Mouse (Mus musculus): ENCODE results near the gene Gjb5. TPM values are rescaled to one million over a fixed set of nuclear protein-coding genes. Genes with fewer than 3 reads are reported as not detected.

Gjb5 gene
- polyA plus RNA-seq, 1 experiment from 2014 or later = not detected

GRCm38 (mm10) chr4:127373491-127373890, 15.5 kb upstream of the Gjb5 start:
- no peaks in the 10 kb centered on the region for H3K9me3 ChIP-seq (ENCODE audit: control insufficient read depth, low read length)
- H3K4me1 ChIP-seq (ENCODE audit: control insufficient read depth, insufficient read depth, low read length) = no peaks in the 10 kb centered on the region
- no peak for ATAC-seq (ENCODE audit: low read depth)
- H3K36me3 ChIP-seq (ENCODE audit: control insufficient read depth, insufficient read depth, low read length) = no peaks in the 10 kb centered on the region
- no peak overlapping the region for H3K9ac ChIP-seq (replicated peaks; ENCODE audit: low read depth, low read length)
- WGBS = 54% methylated on average over 8 of the region's 8 CpGs
- H3K27ac ChIP-seq (ENCODE audit: low read depth, low read length) = no peak overlapping the region
- H3K4me2 ChIP-seq (ENCODE audit: low read depth, low read length) = no peak overlapping the region
- H3K27me3 ChIP-seq (ENCODE audit: control insufficient read depth, insufficient read depth, low read length) = no peaks in the 10 kb centered on the region
- H3K4me3 ChIP-seq (ENCODE audit: low read depth, low read length) = no peak overlapping the region

- H3K27ac ChIP-seq (ENCODE audit: low read depth, low read length) = no peak overlapping the region
- no peak overlapping the region for H3K9ac ChIP-seq (replicated peaks; ENCODE audit: low read depth, low read length)
- WGBS = 79% methylated on average over 5 of the region's 5 CpGs
- ATAC-seq (ENCODE audit: low read depth) = no peak
- H3K4me3 ChIP-seq (ENCODE audit: low read depth, low read length) = no peak overlapping the region
- no peaks in the 10 kb centered on the region for H3K9me3 ChIP-seq (ENCODE audit: control insufficient read depth, low read length)
- H3K36me3 ChIP-seq (ENCODE audit: control insufficient read depth, insufficient read depth, low read length) = no peaks in the 10 kb centered on the region
- no peaks in the 10 kb centered on the region for H3K4me1 ChIP-seq (ENCODE audit: control insufficient read depth, insufficient read depth, low read length)
- H3K4me2 ChIP-seq (ENCODE audit: low read depth, low read length) = no peak overlapping the region
- H3K27me3 ChIP-seq (ENCODE audit: control insufficient read depth, insufficient read depth, low read length) = no peaks in the 10 kb centered on the region
These were observed 13.6 kb upstream of the Gjb5 start for GRCm38 (mm10) chr4:127371546-127371945.

GRCm38 (mm10) chr4:127370447-127370846, 12.5 kb upstream of the Gjb5 start:
- Histone ChIP-seq H3K27me3 (ENCODE audit: control insufficient read depth, insufficient read depth, low read length) (no peaks in the 10 kb centered on the region), H3K27ac (ENCODE audit: low read depth, low read length) (no peak overlapping the region), H3K4me2 (ENCODE audit: low read depth, low read length) (no peak overlapping the region), H3K36me3 (ENCODE audit: control insufficient read depth, insufficient read depth, low read length) (no peaks in the 10 kb centered on the region), H3K9me3 (ENCODE audit: control insufficient read depth, low read length) (no peaks in the 10 kb centered on the region), H3K4me3 (ENCODE audit: low read depth, low read length) (no peak overlapping the region), H3K9ac (replicated peaks; ENCODE audit: low read depth, low read length) (no peak overlapping the region), H3K4me1 (ENCODE audit: control insufficient read depth, insufficient read depth, low read length) (0 out of 2 replicates have a peak, but pooled peaks cover 3% of the 10 kb centered on the region)
- no peak for ATAC-seq (ENCODE audit: low read depth)
- 56% methylated on average over 2 of the region's 2 CpGs for WGBS

- Histone ChIP-seq H3K4me3 (ENCODE audit: low read depth, low read length) (no peak overlapping the region), H3K4me2 (ENCODE audit: low read depth, low read length) (no peak overlapping the region), H3K27me3 (ENCODE audit: control insufficient read depth, insufficient read depth, low read length) (no peaks in the 10 kb centered on the region), H3K9me3 (ENCODE audit: control insufficient read depth, low read length) (no peaks in the 10 kb centered on the region), H3K4me1 (ENCODE audit: control insufficient read depth, insufficient read depth, low read length) (0 out of 2 replicates have a peak, but pooled peaks cover 4% of the 10 kb centered on the region), H3K9ac (replicated peaks; ENCODE audit: low read depth, low read length) (no peak overlapping the region), H3K27ac (ENCODE audit: low read depth, low read length) (no peak overlapping the region), H3K36me3 (ENCODE audit: control insufficient read depth, insufficient read depth, low read length) (no peaks in the 10 kb centered on the region)
- ATAC-seq (ENCODE audit: low read depth) = peak; percentile 53; the same call in 1 of the 2 replicates
- 37% methylated on average over 13 of the region's 13 CpGs for WGBS
These were observed 10.5 kb upstream of the Gjb5 start for GRCm38 (mm10) chr4:127368379-127368973.

GRCm38 (mm10) chr4:127365834-127366233, 7.9 kb upstream of the Gjb5 start:
- Histone ChIP-seq H3K4me1 (ENCODE audit: control insufficient read depth, insufficient read depth, low read length) (0 out of 2 replicates have a peak, but pooled peaks cover 4% of the 10 kb centered on the region), H3K36me3 (ENCODE audit: control insufficient read depth, insufficient read depth, low read length) (no peaks in the 10 kb centered on the region), H3K4me2 (ENCODE audit: low read depth, low read length) (no peak overlapping the region), H3K27ac (ENCODE audit: low read depth, low read length) (no peak overlapping the region), H3K9me3 (ENCODE audit: control insufficient read depth, low read length) (no peaks in the 10 kb centered on the region), H3K9ac (replicated peaks; ENCODE audit: low read depth, low read length) (no peak overlapping the region), H3K4me3 (ENCODE audit: low read depth, low read length) (no peak overlapping the region), H3K27me3 (ENCODE audit: control insufficient read depth, insufficient read depth, low read length) (no peaks in the 10 kb centered on the region)
- peak; percentile 14; the same call in 1 of the 2 replicates for ATAC-seq (ENCODE audit: low read depth)
- WGBS = 14% methylated on average over 4 of the region's 4 CpGs

GRCm38 (mm10) chr4:127365433-127365832, 7.5 kb upstream of the Gjb5 start:
- whole genome bisulfite sequencing = 12% methylated on average over 5 of the region's 5 CpGs
- no peaks in the 10 kb centered on the region for H3K36me3 ChIP-seq (ENCODE audit: control insufficient read depth, insufficient read depth, low read length)
- H3K27me3 ChIP-seq (ENCODE audit: control insufficient read depth, insufficient read depth, low read length) = no peaks in the 10 kb centered on the region
- no peak overlapping the region for H3K4me2 ChIP-seq (ENCODE audit: low read depth, low read length)
- 0 out of 2 replicates have a peak, but pooled peaks cover 4% of the 10 kb centered on the region for H3K4me1 ChIP-seq (ENCODE audit: control insufficient read depth, insufficient read depth, low read length)
- ATAC-seq (ENCODE audit: low read depth) = peak; percentile 25; the same call in 1 of the 2 replicates
- no peak overlapping the region for H3K4me3 ChIP-seq (ENCODE audit: low read depth, low read length)
- H3K27ac ChIP-seq (ENCODE audit: low read depth, low read length) = no peak overlapping the region
- H3K9me3 ChIP-seq (ENCODE audit: control insufficient read depth, low read length) = no peaks in the 10 kb centered on the region
- H3K9ac ChIP-seq (replicated peaks; ENCODE audit: low read depth, low read length) = no peak overlapping the region

- no peak for ATAC-seq (ENCODE audit: low read depth)
- WGBS = 65% methylated on average over 6 of the region's 6 CpGs
- no peak overlapping the region for H3K4me2 ChIP-seq (ENCODE audit: low read depth, low read length)
- 0 out of 2 replicates have a peak, but pooled peaks cover 4% of the 10 kb centered on the region for H3K4me1 ChIP-seq (ENCODE audit: control insufficient read depth, insufficient read depth, low read length)
- H3K27ac ChIP-seq (ENCODE audit: low read depth, low read length) = no peak overlapping the region
- no peaks in the 10 kb centered on the region for H3K9me3 ChIP-seq (ENCODE audit: control insufficient read depth, low read length)
- no peaks in the 10 kb centered on the region for H3K36me3 ChIP-seq (ENCODE audit: control insufficient read depth, insufficient read depth, low read length)
- H3K9ac ChIP-seq (replicated peaks; ENCODE audit: low read depth, low read length) = no peak overlapping the region
- H3K4me3 ChIP-seq (ENCODE audit: low read depth, low read length) = no peak overlapping the region
- no peaks in the 10 kb centered on the region for H3K27me3 ChIP-seq (ENCODE audit: control insufficient read depth, insufficient read depth, low read length)
These were observed 6.5 kb upstream of the Gjb5 start for GRCm38 (mm10) chr4:127364431-127364830.

- no peaks in the 10 kb centered on the region for H3K36me3 ChIP-seq (ENCODE audit: control insufficient read depth, insufficient read depth, low read length)
- 0 out of 2 replicates have a peak, but pooled peaks cover 4% of the 10 kb centered on the region for H3K4me1 ChIP-seq (ENCODE audit: control insufficient read depth, insufficient read depth, low read length)
- no peaks in the 10 kb centered on the region for H3K9me3 ChIP-seq (ENCODE audit: control insufficient read depth, low read length)
- no peak overlapping the region for H3K9ac ChIP-seq (replicated peaks; ENCODE audit: low read depth, low read length)
- no peak overlapping the region for H3K4me2 ChIP-seq (ENCODE audit: low read depth, low read length)
- WGBS = 53% methylated on average over 4 of the region's 4 CpGs
- no peaks in the 10 kb centered on the region for H3K27me3 ChIP-seq (ENCODE audit: control insufficient read depth, insufficient read depth, low read length)
- ATAC-seq (ENCODE audit: low read depth) = no peak
- no peak overlapping the region for H3K4me3 ChIP-seq (ENCODE audit: low read depth, low read length)
- H3K27ac ChIP-seq (ENCODE audit: low read depth, low read length) = no peak overlapping the region
These were observed 5.3 kb upstream of the Gjb5 start for GRCm38 (mm10) chr4:127363331-127363730.

GRCm38 (mm10) chr4:127362520-127362919, 4.5 kb upstream of the Gjb5 start:
- no peak for ATAC-seq (ENCODE audit: low read depth)
- Histone ChIP-seq H3K4me2 (ENCODE audit: low read depth, low read length) (no peak overlapping the region), H3K4me3 (ENCODE audit: low read depth, low read length) (no peak overlapping the region), H3K27ac (ENCODE audit: low read depth, low read length) (no peak overlapping the region), H3K4me1 (ENCODE audit: control insufficient read depth, insufficient read depth, low read length) (0 out of 2 replicates have a peak, but pooled peaks cover 4% of the 10 kb centered on the region), H3K9ac (replicated peaks; ENCODE audit: low read depth, low read length) (no peak overlapping the region), H3K36me3 (ENCODE audit: control insufficient read depth, insufficient read depth, low read length) (no peaks in the 10 kb centered on the region), H3K9me3 (ENCODE audit: control insufficient read depth, low read length) (no peaks in the 10 kb centered on the region), H3K27me3 (ENCODE audit: control insufficient read depth, insufficient read depth, low read length) (no peaks in the 10 kb centered on the region)
- WGBS = 89% methylated on average over 3 of the region's 3 CpGs

Data from neural tube, embryonic 14.5 days (tissue).